Mouse (Mus musculus): ENCODE measurements around the gene Arxes1. TPM values are rescaled to one million over a fixed set of nuclear protein-coding genes. Genes with fewer than 3 reads are reported as not detected.

The Arxes1 gene
- total RNA-seq, 1 experiment from 2014 or later: not detected

Other genes with a start within 250 kb of the Arxes1 start
- 6.5 and 8.0 TPM in 2 replicates for gene Bhlhb9, start 235.8 kb upstream of the Arxes1 start, total RNA-seq (2017)
- 2.2 and 3.1 TPM in 2 replicates for gene Gprasp2, start 194.3 kb upstream of the Arxes1 start, total RNA-seq (2017)
- gene Arxes2, start 39.5 kb upstream of the Arxes1 start, total RNA-seq (2017): 0.49 TPM in 1 of 2 replicates, not detected in the other
- gene Bex2, start 34.9 kb downstream of the Arxes1 start, total RNA-seq (2017): not detected in 2 replicates
- not detected in 2 replicates for gene Nxf3, start 51.9 kb downstream of the Arxes1 start, total RNA-seq (2017)
- gene Bex4, start 105.6 kb downstream of the Arxes1 start, total RNA-seq (2017): not detected in 2 replicates
- gene Tceal8, start 139.0 kb downstream of the Arxes1 start, total RNA-seq (2017): 1.7 and 2.6 TPM in 2 replicates
- gene Tceal5, start 170.5 kb downstream of the Arxes1 start, total RNA-seq (2017): not detected in 2 replicates
- gene Tceal7, start 181.4 kb downstream of the Arxes1 start, total RNA-seq (2017): not detected in 2 replicates
- not detected in 2 replicates for gene Bex1, start 182.1 kb downstream of the Arxes1 start, total RNA-seq (2017)
- gene Tceal9, start 211.7 kb downstream of the Arxes1 start, total RNA-seq (2017): 21.6 and 26.5 TPM in 2 replicates
- 8.5 and 8.8 TPM in 2 replicates for gene Bex3, start 236.9 kb downstream of the Arxes1 start, total RNA-seq (2017)